19 mouse cellular contexts compared by ENCODE assay signal in genomic region chr2:45049923-45050322, GRCm38 (mm10).
DNase-seq lines count a peak whose midpoint lies in the region; ATAC-seq and TF ChIP-seq lines count a peak whose summit lies in the region.
"Had no signal": no experiment of that assay in that cellular context is flagged by ENCODE, and none has a peak within 500 bp of the region (broad histone marks: within the 10 kb centered on the region; RNA-seq: fewer than 3 reads in every experiment).

No protein-coding gene starts in this region.

- TF ChIP-seq CTCF in CH12.LX (conservative IDR thresholded peaks at IDR 0.05 in 1 of 2, IDR thresholded peaks at IDR 0.05 in 1 of 2; ENCODE audit: low read depth in 2 of 2, low read length in 2 of 2), result no peak

- peak overlapping the region; percentile 9; the same call in 1 of the 2 replicates for H3K4me2 ChIP-seq in CH12.LX (ENCODE audit: insufficient read depth, low read depth, poor library complexity, severe bottlenecking)
- no peak overlapping the region for H3K4me2 ChIP-seq in liver, embryonic 15.5 days
- H3K4me2 ChIP-seq: hindbrain, embryonic 13.5 days; limb, embryonic 13.5 days; lung, embryonic 14.5 days; midbrain, embryonic 11.5 days had no signal

- no peaks in the 10 kb centered on the region for H3K36me3 ChIP-seq in heart, embryonic 10.5 days
- peaks cover 12 to 25% of the 10 kb centered on the region in 2 experiments for H3K36me3 ChIP-seq in CH12.LX (replicated peaks in 1 of 2; ENCODE audit: control insufficient read depth in 1 of 2, insufficient read depth in 1 of 2, low read length in 1 of 2)
- no peaks in the 10 kb centered on the region for H3K36me3 ChIP-seq in liver, embryonic 15.5 days (replicated peaks)
- H3K36me3 ChIP-seq: embryonic facial prominence, embryonic 10.5 days; forebrain, embryonic 10.5 days; hindbrain, embryonic 13.5 days had no signal

- intact Hi-C loops in heart, postnatal 10 days (cut with DNase I), result no loop called here

- dilution Hi-C loops in CH12.LX (cut with MboI; ENCODE audit: extremely low pct_ligation_motif_present, extremely low pct_unique_long_range_greater_than_20kb, low sequenced_read_pairs), result no loop called here

- TF ChIP-seq RAD21 in CH12.LX (IDR thresholded peaks at IDR 0.05; ENCODE audit: low read depth, low read length), result no peak

- H3K79me2 ChIP-seq in CH12.LX (replicated peaks; ENCODE audit: control insufficient read depth, extremely low read depth, insufficient read depth, poor library complexity, severe bottlenecking), result peaks cover 64% of the 10 kb centered on the region

- H3K27ac ChIP-seq in heart, embryonic 10.5 days, result peak overlapping the region; percentile 17; the same call in 1 of the 2 replicates
- H3K27ac ChIP-seq in CH12.LX (ENCODE audit: insufficient read depth, low read depth), result peak overlapping the region; percentile 75
- peak overlapping the region; percentile 45; the same call in 1 of the 2 replicates for H3K27ac ChIP-seq in brown adipose tissue, adult 24 weeks (replicated peaks; ENCODE audit: low read depth, low read length)
- H3K27ac ChIP-seq in liver, embryonic 15.5 days (replicated peaks), result peak overlapping the region; percentile 26; the same call in 1 of the 2 replicates
- H3K27ac ChIP-seq: forebrain, embryonic 10.5 days; hindbrain, embryonic 13.5 days; limb, embryonic 13.5 days; stomach, postnatal 0 days had no signal

- peaks cover 53% of the 10 kb centered on the region for H3K4me1 ChIP-seq in heart, embryonic 10.5 days
- H3K4me1 ChIP-seq in CH12.LX (ENCODE audit: control insufficient read depth in 1 of 2, insufficient read depth in 2 of 2), result peaks cover 34 to 94% of the 10 kb centered on the region in 2 experiments
- H3K4me1 ChIP-seq in brown adipose tissue, adult 24 weeks (ENCODE audit: control insufficient read depth, insufficient read depth, insufficient read length, low read length), result peaks cover 15% of the 10 kb centered on the region
- peaks cover 71% of the 10 kb centered on the region for H3K4me1 ChIP-seq in liver, embryonic 15.5 days (replicated peaks)

- ATAC-seq in liver, embryonic 15.5 days (ENCODE audit: insufficient read depth), result no peak
- no peak for ATAC-seq in cerebellum, adult (ENCODE audit: insufficient number of reproducible peaks, low FRiP score, low TSS enrichment)

- no peak for TF ChIP-seq POLR2A in CH12.LX (IDR thresholded peaks at IDR 0.05; ENCODE audit: low read depth, low read length)

- no peak overlapping the region for H3K9ac ChIP-seq in CH12.LX (ENCODE audit: insufficient read depth, low read depth)
- H3K9ac ChIP-seq in liver, embryonic 15.5 days, result no peak overlapping the region
- H3K9ac ChIP-seq: hindbrain, embryonic 13.5 days; limb, embryonic 13.5 days; lung, embryonic 14.5 days had no signal

- H3K4me3 ChIP-seq in heart, embryonic 10.5 days, result no peak overlapping the region
- peak overlapping the region in 1 of 3 experiments; percentile 29 for H3K4me3 ChIP-seq in CH12.LX (replicated peaks in 1 of 3; ENCODE audit: low read depth in 2 of 3, low read length in 2 of 3, poor library complexity in 1 of 3)
- no peak overlapping the region for H3K4me3 ChIP-seq in brown adipose tissue, adult 24 weeks (ENCODE audit: insufficient read depth, low read depth, low read length)
- no peak overlapping the region for H3K4me3 ChIP-seq in liver, embryonic 15.5 days (replicated peaks)
- H3K4me3 ChIP-seq: embryonic facial prominence, embryonic 10.5 days; forebrain, embryonic 10.5 days; hindbrain, embryonic 13.5 days; limb, embryonic 13.5 days had no signal

- DNase-seq in heart, embryonic 10.5 days (ENCODE audit: low spot score), result no peak
- DNase-seq in heart, postnatal 10 days, result no peak
- DNase-seq in CH12.LX (ENCODE audit: extremely low read depth), result no peak
- no peak for DNase-seq in urinary bladder, adult 18-20 months (ENCODE audit: low spot score in 2 of 2)
- DNase-seq in layer of hippocampus, adult 9-11 months, result no peak
- DNase-seq: cerebellum, adult 9-10 months; heart, postnatal 36 days; kidney, postnatal 10 days; layer of hippocampus, postnatal 36 days; lung, embryonic 14.5 days had no signal

- 79% methylated on average over 4 of the region's 4 CpGs for WGBS in heart, embryonic 10.5 days
- WGBS in liver, embryonic 15.5 days (ENCODE audit: insufficient replicate concordance), result 50% methylated on average over 4 of the region's 4 CpGs

- no peaks in the 10 kb centered on the region for H3K27me3 ChIP-seq in heart, embryonic 10.5 days (ENCODE audit: insufficient read depth, poor library complexity, severe bottlenecking)
- no peaks in the 10 kb centered on the region for H3K27me3 ChIP-seq in CH12.LX (replicated peaks)
- H3K27me3 ChIP-seq in liver, embryonic 15.5 days, result no peaks in the 10 kb centered on the region
- H3K27me3 ChIP-seq: hindbrain, embryonic 13.5 days had no signal

- in situ Hi-C loops in CH12.LX (cut with MboI; ENCODE audit: low pct_ligation_motif_present, low pct_unique_long_range_greater_than_20kb, low sequenced_read_pairs), result no loop called here

- TF ChIP-seq EP300 in CH12.LX (IDR thresholded peaks at IDR 0.05; ENCODE audit: low read length), result no peak

- H3K9me3 ChIP-seq in heart, embryonic 10.5 days, result no peaks in the 10 kb centered on the region
- H3K9me3 ChIP-seq in CH12.LX (replicated peaks; ENCODE audit: low read length), result no peaks in the 10 kb centered on the region
- H3K9me3 ChIP-seq in liver, embryonic 15.5 days (replicated peaks), result no peaks in the 10 kb centered on the region
- H3K9me3 ChIP-seq: embryonic facial prominence, embryonic 10.5 days; forebrain, embryonic 10.5 days; hindbrain, embryonic 13.5 days; limb, embryonic 13.5 days had no signal

TF ChIP-seq in CH12.LX, 34 proteins besides CTCF, POLR2A, EP300 and RAD21:
- no peak for TF ChIP-seq HCFC1 (IDR thresholded peaks at IDR 0.05; ENCODE audit: low read depth, low read length)
- TF ChIP-seq CHD1 (IDR thresholded peaks at IDR 0.05; ENCODE audit: low read depth, low read length), result 0 out of 2 replicates have a peak, but pooled peaks have one; percentile 18

Comparison
In these comparisons a context has a peak if more than half of its experiments do, and no peak if none do; other contexts are left out.
1. H3K27ac ChIP-seq: peak in every context shown above with its lines; median percentile 75 in CH12.LX; 45 in brown adipose tissue, adult 24 weeks; 26 in liver, embryonic 15.5 days; 17 in heart, embryonic 10.5 days.